Mouse (Mus musculus) urinary bladder, postnatal 14 days (tissue): ENCODE measurements around the gene Serinc3.
"Not testable (repeated sequence)": the region's sequence is repeated elsewhere in the genome, so short reads cannot be mapped to it uniquely, and the experiment has no call there.

Experiments used
- DNase-seq: peaks from one replicate; pipeline ENCODE4 v3.0.0; 2021; ENCODE audit warnings: low spot score

Gene Serinc3

DNA sequence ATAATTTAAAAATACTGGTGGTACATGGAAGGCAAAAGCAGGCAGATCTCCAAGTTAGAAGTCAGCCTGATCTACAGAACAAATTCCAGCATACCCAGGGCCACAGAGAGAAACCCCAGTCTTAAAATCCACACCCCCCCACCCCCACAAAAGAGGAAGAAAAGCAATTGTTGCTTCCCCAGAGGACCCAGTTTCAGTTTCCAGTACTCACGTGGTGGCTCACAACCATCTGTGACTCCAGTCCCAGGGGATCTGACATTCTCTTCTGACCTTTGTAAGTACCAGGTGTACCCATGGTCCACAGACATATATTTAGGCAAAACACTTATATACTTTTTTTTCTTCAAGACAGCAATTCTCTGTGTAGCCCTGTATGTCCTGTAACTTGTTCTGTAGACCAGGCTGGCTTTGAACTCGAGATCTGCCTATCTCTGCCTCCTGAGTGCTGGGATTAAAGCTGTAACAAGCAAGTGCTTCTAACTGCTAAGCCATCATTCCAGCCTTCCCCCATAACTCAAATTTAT lies 17.8 kb upstream of the Serinc3 start:
- DNase-seq, result no peak

DNA sequence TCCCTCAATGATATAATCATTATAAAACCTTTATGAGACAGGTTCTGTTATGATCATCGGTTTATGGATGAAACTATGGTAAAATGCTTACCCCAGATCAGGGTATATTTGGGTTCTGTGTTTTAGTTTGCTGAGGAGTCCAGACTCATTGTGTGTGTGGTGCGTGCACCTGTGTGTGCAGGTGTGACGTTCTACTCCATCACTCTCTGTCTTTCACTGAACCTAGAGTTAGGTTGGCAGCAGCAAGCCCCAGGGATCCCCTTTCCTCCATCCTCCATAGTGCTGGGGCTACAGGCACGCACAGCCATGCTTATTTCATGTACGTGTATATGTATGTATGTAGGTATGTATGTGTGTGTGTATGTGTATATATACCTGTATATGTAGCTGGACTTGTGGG lies 17.1 kb upstream of the Serinc3 start:
- DNase-seq, result no peak

DNA sequence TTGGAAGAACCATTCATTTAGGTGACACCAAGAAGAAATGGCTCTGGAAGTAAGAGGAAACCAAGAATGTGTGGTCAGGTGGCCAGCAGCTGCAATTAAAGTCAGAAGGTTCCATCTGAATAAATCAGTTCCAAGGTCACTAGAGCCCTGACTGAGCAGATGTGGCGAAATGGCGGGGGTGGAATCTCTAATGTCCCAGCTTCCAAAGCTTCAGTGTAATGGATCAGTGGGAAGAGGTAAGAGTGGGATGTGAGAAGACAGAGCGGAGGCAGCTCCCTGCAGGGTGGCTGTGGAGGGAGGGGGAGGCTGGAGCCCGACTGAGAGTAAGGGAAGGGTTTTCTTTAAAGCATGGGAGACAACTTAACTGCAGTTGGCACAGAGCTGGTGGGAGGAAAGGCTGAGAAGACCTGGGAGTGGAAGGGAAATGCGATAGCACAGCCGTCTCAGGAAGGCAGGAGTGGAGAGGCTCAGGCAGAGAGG lies 16.5 kb upstream of the Serinc3 start:
- DNase-seq, result no peak

- DNase-seq, result no peak
Observed at GRCm38 (mm10) chr2:163660103-163660701, 15.3 kb upstream of the Serinc3 start.

DNA sequence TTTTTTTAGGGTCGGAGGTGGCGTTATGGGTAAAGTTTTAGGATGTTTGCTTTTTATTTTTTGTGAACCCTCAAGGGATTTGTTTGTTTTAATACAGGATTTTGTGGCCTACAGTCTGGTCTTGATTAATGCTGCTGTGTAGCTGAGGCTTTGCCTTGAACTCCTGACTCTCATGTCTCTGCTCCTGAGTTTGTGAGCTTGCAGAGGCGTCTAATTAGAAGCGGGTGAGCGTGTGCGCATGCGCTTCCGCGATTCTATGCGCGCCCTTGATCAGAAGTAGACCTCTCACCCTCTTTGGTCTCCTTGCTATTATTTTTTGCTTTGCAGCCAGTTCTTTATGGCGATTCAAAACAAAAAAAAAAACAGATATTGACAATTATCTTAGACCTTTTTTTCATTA lies 14.5 kb upstream of the Serinc3 start:
- DNase-seq, result no peak

GRCm38 (mm10) chr2:163658941-163659340 lies 14.0 kb upstream of the Serinc3 start:
- DNase-seq, result peak; percentile 54

GRCm38 (mm10) chr2:163657975-163658886 lies 13.3 kb upstream of the Serinc3 start, which contains the start of gene Pkig:
Gene Pkig (plus strand): TSS chr2:163658386.
- peak; percentile 86 for DNase-seq

GRCm38 (mm10) chr2:163657486-163657885 lies 12.6 kb upstream of the Serinc3 start:
- no peak for DNase-seq

- DNase-seq, result not testable (repeated sequence)
Observed at GRCm38 (mm10) chr2:163655699-163656098, 10.8 kb upstream of the Serinc3 start.

- no peak for DNase-seq
Observed at GRCm38 (mm10) chr2:163646461-163647080, 1.6 kb upstream of the Serinc3 start.

- DNase-seq, result no peak
Observed at GRCm38 (mm10) chr2:163645700-163646460, 949 bp upstream of the Serinc3 start.

DNA sequence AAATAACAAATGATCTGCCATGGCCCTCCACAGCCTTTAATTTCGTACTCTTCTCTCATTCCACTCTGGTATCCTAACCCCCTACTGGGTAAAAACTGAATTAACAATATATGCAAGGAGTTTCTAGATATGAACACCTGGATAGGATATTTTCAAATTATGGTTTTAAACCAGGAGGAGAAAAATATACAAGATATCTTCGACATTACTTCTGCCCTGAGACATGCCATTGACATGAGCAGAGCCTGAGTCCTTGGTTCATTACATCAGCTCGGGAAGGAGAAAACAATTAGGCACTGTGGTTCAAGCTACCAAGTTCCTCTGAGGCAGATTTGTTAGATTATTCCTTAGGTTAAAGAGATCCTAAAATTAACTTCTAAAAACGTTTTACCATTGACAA lies 884 bp downstream of the Serinc3 start:
- DNase-seq, result no peak

DNA sequence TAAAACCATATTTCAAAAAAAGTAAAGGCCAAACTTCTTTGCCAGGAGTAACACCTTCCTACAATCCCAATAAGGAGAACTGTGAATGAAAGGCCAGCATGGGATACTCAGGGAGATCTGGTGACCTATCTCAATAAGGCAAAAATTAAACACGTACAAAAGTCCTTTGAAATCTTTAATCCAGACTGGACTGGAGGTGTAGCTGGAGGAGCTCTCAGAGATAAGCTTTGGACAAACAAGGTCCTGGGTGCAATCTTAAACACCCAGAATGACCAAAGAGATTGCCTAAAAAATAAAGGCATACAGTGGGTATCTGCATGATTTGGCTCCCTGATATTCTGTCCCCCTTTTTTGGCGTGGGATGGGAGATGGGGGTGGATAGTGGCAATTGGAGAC lies 1.4 kb downstream of the Serinc3 start:
- no peak for DNase-seq

- peak; percentile 61 for DNase-seq
Observed at GRCm38 (mm10) chr2:163642685-163643575, 2.0 kb downstream of the Serinc3 start.

GRCm38 (mm10) chr2:163641681-163642080 lies 3.2 kb downstream of the Serinc3 start:
- no peak for DNase-seq

GRCm38 (mm10) chr2:163640493-163640892 lies 4.4 kb downstream of the Serinc3 start:
- no peak for DNase-seq

GRCm38 (mm10) chr2:163637655-163638266 lies 7.2 kb downstream of the Serinc3 start:
- no peak for DNase-seq

GRCm38 (mm10) chr2:163636057-163636456 lies 8.9 kb downstream of the Serinc3 start:
- DNase-seq, result no peak

- no peak for DNase-seq
Observed at GRCm38 (mm10) chr2:163634211-163634610, 10.7 kb downstream of the Serinc3 start.

DNA sequence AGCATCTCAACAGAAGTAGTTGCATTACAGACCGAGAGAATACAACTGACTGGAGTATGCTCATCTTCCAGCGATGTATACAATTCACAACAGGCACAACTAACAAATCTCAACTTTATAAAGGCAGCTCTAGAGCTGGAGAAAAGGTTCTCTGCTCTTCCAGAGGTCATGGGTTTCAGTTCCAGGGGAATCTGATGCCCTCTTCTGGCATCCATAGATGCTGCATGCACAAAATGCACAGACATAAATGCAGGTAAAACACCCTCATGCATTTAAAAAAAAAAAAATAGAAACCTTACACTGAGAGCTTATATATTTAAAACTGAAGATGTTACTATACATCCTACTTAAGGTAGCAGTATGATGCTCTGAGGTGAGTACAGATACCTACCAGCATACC lies 13.2 kb downstream of the Serinc3 start:
- no peak for DNase-seq
